Mouse (Mus musculus) kidney, adult 2 months (tissue): ENCODE measurements around the gene Atg9a.

ENCODE experiments used
- CTCF ChIP-seq: fragments of 200-500 bp; conservative IDR thresholded peaks from 2 replicates; pipeline ENCODE4 v1.5.1; 2011; ENCODE audit warnings: low read depth, mild to moderate bottlenecking, control low read depth, low read length, moderate library complexity, mixed read lengths; ENCODE audit not compliant: insufficient read depth, insufficient read length
- POLR2A ChIP-seq: fragments of 200-500 bp; IDR thresholded peaks from one replicate; pipeline ENCODE4 v1.6.1; 2011; ENCODE audit warnings: low read depth, low read length, control low read depth

DNA sequence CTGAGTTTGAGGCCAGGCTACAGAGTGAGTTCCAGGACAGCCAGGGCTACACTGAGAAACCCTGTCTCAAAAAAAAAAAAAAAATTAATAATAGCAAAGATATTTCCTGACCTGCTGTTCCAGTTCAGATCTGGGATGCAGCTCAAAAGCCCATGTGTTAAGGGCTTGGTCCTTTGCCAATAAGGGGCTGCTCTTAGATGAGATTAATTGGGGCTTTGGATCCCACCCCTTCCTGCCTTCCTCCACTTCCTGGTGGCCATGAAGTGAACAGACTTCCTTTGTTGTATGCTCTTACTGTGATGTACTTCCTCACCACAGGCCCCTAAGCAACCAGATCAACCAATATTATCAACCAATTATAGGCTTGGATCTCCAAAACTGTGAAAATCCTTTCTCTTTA lies 4.9 kb downstream of the Atg9a start:
- TF ChIP-seq POLR2A = no peak
- no peak for TF ChIP-seq CTCF
